Mouse (Mus musculus): ENCODE data around the gene Polr3h.

GRCm38 (mm10) chr15:81838554-81839235, 87.3 kb downstream of the Polr3h start:
- TF ChIP-seq EP300 (IDR thresholded peaks at IDR 0.05; ENCODE audit: low read depth) (no peak), CTCF (IDR thresholded peaks at IDR 0.05; ENCODE audit: low read depth) (no peak)
